Mouse (Mus musculus) embryonic facial prominence, embryonic 10.5 days (tissue): ENCODE data around the gene Narf. TPM values are rescaled to one million over a fixed set of nuclear protein-coding genes. Genes with fewer than 3 reads are reported as not detected.

Experiments used
- polyA plus RNA-seq: library from polyadenylated mRNA; unstranded; fragments of >200 nt; fragmentation: Nextera tagmentation; extraction: Ambion mirVana; gene quantifications from 2 replicates; pipeline ENCODE4 v1.2.1, GENCODE M21; 2016

The Narf gene
- polyA plus RNA-seq, 1 experiment from 2014 or later: 55.6 TPM

Other genes with a start within 250 kb of the Narf start
- gene Csnk1d, start 245.9 kb upstream of the Narf start, polyA plus RNA-seq: 129 and 133 TPM in 2 replicates
- gene Cd7, start 197.8 kb upstream of the Narf start, polyA plus RNA-seq: not detected in 2 replicates
- gene Sectm1b, start 173.7 kb upstream of the Narf start, polyA plus RNA-seq: not detected in 2 replicates
- not detected in 2 replicates for gene Sectm1a, start 156.0 kb upstream of the Narf start, polyA plus RNA-seq
- gene Tex19.2, start 118.6 kb upstream of the Narf start, polyA plus RNA-seq: not detected in 2 replicates
- gene Tex19.1, start 91.1 kb upstream of the Narf start, polyA plus RNA-seq: 0.11 TPM in 1 of 2 replicates, not detected in the other
- gene Uts2r, start 77.0 kb upstream of the Narf start, polyA plus RNA-seq: 0.09 TPM in 1 of 2 replicates, not detected in the other
- 5.1 and 5.5 TPM in 2 replicates for gene Hexdc, start 32.8 kb upstream of the Narf start, polyA plus RNA-seq
- gene Ogfod3, start 32.5 kb upstream of the Narf start, polyA plus RNA-seq: 18.5 and 21.6 TPM in 2 replicates
- gene Cybc1, start 7.9 kb upstream of the Narf start, polyA plus RNA-seq: 29.4 and 31.4 TPM in 2 replicates
- 9.4 and 10.1 TPM in 2 replicates for gene Foxk2, start 22.7 kb downstream of the Narf start, polyA plus RNA-seq
- gene Wdr45b, start 117.2 kb downstream of the Narf start, polyA plus RNA-seq: 101 and 103 TPM in 2 replicates
- gene Rab40b, start 151.0 kb downstream of the Narf start, polyA plus RNA-seq: 1.2 and 1.3 TPM in 2 replicates
- gene Fn3krp, start 184.1 kb downstream of the Narf start, polyA plus RNA-seq: 6.3 and 7.8 TPM in 2 replicates
- 0.30 and 0.50 TPM in 2 replicates for gene Fn3k, start 197.7 kb downstream of the Narf start, polyA plus RNA-seq
- gene Tbcd, start 214.7 kb downstream of the Narf start, polyA plus RNA-seq: 55.0 and 57.7 TPM in 2 replicates